Mouse (Mus musculus) small intestine, adult 2 months (tissue): ENCODE measurements at regions not wholly inside any gene's neighbourhood (a gene's known extent, or its start where the extent isn't known, plus 50 kb on each side); places are given as distances from the start of the nearest gene placed in this dataset.

Experiments
- CTCF ChIP-seq: fragments of 200-500 bp; IDR thresholded peaks from 2 replicates; pipeline ENCODE4 v1.5.1; 2012; ENCODE audit warnings: low read depth, mild to moderate bottlenecking, control low read depth, inconsistent platforms, low read length, moderate library complexity, mixed read lengths; ENCODE audit not compliant: insufficient replicate concordance, insufficient read length; ENCODE audit errors: extremely low read depth
- POLR2A ChIP-seq: fragments of 200-500 bp; IDR thresholded peaks from 2 replicates; pipeline ENCODE4 v1.6.1; 2012; ENCODE audit warnings: low read depth, mild to moderate bottlenecking, control low read depth, inconsistent platforms, low read length, moderate library complexity

GRCm38 (mm10) chr12:26187091-26187862 lies 227.8 kb downstream of the Rnf144a start:
- TF ChIP-seq CTCF, result no peak
- TF ChIP-seq POLR2A, result no peak
